Mouse (Mus musculus) hindbrain, embryonic 10.5 days (tissue): ENCODE data around the gene Syt16. TPM values are rescaled to one million over a fixed set of nuclear protein-coding genes. Genes with fewer than 3 reads are reported as not detected.

ENCODE experiments used
- DNase-seq: peaks from one replicate; pipeline ENCODE4 v3.0.0-alpha.2; 2017; ENCODE audit warnings: low spot score
- H3K27ac ChIP-seq: fragments of 300-500 bp; sonication (generic); 2 replicates; pipeline ENCODE4 v1.5.1; 2016; ENCODE audit warnings: mild to moderate bottlenecking, moderate library complexity
- H3K27me3 ChIP-seq: fragments of 300-500 bp; sonication (generic); 2 replicates; pipeline ENCODE4 v1.6.1; 2016; ENCODE audit warnings: mild to moderate bottlenecking; ENCODE audit not compliant: poor library complexity, insufficient read depth, severe bottlenecking
- H3K36me3 ChIP-seq: fragments of 300-500 bp; sonication (generic); 2 replicates; pipeline ENCODE4 v1.6.1; 2016; ENCODE audit warnings: mild to moderate bottlenecking, moderate library complexity
- H3K4me1 ChIP-seq: fragments of 300-500 bp; sonication (generic); replicated peaks from 2 replicates; pipeline ENCODE4 v1.6.1; 2016; ENCODE audit warnings: mild to moderate bottlenecking
- H3K4me3 ChIP-seq: fragments of 300-500 bp; sonication (generic); 2 replicates; pipeline ENCODE4 v1.5.1; 2016; ENCODE audit warnings: mild to moderate bottlenecking, moderate library complexity
- H3K9me3 ChIP-seq: fragments of 300-500 bp; sonication (generic); 2 replicates; pipeline ENCODE4 v1.6.1; 2016; ENCODE audit warnings: mild to moderate bottlenecking, moderate library complexity
- WGBS: fragments of 180-500 bp; shearing (Covaris S2); methylation state at CpG from one replicate; pipeline ENCODE4 v1.1.7; 2016; 5-methylcytosine and 5-hydroxymethylcytosine counted together
- polyA plus RNA-seq: library from polyadenylated mRNA; unstranded; fragments of >200 nt; fragmentation: Nextera tagmentation; extraction: Ambion mirVana; gene quantifications from 2 replicates; pipeline ENCODE4 v1.2.1, GENCODE M21; 2016

Syt16 gene
- polyA plus RNA-seq, 1 experiment from 2014 or later = 5.1 TPM

DNA sequence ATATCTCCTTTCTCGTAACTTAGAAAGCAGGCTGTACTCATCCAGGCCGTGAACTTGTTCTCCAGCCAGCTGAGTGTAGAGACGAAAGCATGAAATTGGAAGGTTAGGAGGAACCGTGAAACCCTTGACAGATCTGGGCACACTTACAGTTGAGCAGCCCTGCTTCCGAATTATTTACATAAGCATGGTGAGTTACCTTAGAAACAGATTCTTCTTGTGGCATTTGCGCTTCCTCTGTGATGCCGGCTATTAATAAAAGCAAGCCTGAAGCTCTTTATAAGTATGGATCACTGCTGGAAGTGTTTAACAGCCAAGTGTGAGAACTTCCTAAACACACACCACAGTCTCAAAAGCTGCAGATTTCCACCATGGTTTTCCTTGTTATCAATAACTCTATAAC is 144.7 kb downstream of the Syt16 start:
- no peaks in the 10 kb centered on the region for H3K27me3 ChIP-seq
- H3K36me3 ChIP-seq = no peaks in the 10 kb centered on the region
- 79% methylated on average over 7 of the region's 7 CpGs for WGBS
- peaks cover 7% of the 10 kb centered on the region; the same call in 1 of the 2 replicates for H3K4me1 ChIP-seq
- no peak overlapping the region for H3K4me3 ChIP-seq
- no peaks in the 10 kb centered on the region for H3K9me3 ChIP-seq
- H3K27ac ChIP-seq = no peak overlapping the region
- DNase-seq = no peak

DNA sequence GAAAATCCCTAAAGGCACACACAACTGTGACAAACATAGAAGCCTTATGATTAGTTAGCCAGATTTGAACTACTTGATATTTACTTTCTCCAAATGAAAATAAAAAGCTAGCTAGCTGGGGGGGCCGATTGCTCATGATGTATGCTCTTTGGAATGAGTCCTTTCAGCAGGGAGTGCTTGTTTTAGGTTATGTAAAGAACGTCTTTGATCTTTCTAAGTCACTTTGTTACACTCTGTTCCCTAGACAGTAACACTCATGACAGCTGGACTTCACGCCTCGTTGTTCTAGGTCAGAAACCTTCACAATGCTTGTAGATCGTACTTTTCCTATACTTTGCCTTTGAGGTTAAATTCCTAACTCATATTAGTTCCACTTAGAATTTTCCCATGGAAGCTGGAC is 146.9 kb downstream of the Syt16 start:
- no peak overlapping the region for H3K4me3 ChIP-seq
- 59% methylated on average over 5 of the region's 5 CpGs for WGBS
- DNase-seq = no peak
- no peaks in the 10 kb centered on the region for H3K36me3 ChIP-seq
- no peaks in the 10 kb centered on the region for H3K9me3 ChIP-seq
- peaks cover 7% of the 10 kb centered on the region; the same call in 1 of the 2 replicates for H3K4me1 ChIP-seq
- no peak overlapping the region for H3K27ac ChIP-seq
- H3K27me3 ChIP-seq = no peaks in the 10 kb centered on the region

DNA sequence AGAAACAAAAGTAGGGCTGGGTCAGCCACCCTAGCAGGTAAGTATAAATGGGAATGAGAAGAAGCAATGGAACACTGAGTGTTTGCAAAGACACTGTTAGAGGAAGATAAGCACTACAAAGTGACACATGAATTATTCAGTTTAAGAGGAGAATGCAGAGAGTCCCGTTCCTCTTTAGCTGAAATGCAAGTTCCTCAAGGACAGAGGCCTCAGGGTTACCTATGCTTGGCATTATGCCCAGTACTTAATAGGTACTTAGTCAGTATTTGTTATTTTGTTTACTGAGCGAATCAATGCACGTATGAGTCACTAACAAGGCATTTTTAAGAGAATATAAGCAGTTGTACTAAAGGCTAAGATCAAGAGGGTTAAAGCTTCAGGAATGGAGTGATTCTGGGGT is 163.3 kb downstream of the Syt16 start:
- Histone ChIP-seq H3K36me3 (no peaks in the 10 kb centered on the region), H3K27ac (no peak overlapping the region), H3K9me3 (no peaks in the 10 kb centered on the region), H3K27me3 (no peaks in the 10 kb centered on the region), H3K4me1 (no peaks in the 10 kb centered on the region), H3K4me3 (no peak overlapping the region)
- DNase-seq = no peak
- 84% methylated on average over 3 of the region's 3 CpGs for WGBS

DNA sequence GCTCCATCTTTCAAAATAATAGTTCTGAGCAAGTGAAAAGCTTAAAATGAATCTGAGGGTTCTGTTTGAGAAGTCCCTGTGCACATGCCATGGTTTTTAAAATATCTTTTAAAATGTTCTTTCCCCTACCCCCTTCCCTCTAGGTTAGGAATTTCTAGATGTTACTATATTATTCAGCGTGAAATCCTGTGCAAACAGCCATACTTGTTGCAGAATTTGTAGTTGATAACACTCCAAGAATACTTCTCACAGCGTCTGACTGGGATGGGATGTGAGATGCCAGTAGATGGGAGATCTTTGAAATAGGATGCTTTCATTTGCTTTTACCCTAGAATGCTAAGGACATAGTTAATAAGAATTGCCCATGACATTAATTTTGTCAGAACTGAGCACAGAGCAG is 165.6 kb downstream of the Syt16 start:
- Histone ChIP-seq H3K4me3 (no peak overlapping the region), H3K9me3 (no peaks in the 10 kb centered on the region), H3K4me1 (no peaks in the 10 kb centered on the region), H3K27ac (no peak overlapping the region), H3K36me3 (no peaks in the 10 kb centered on the region), H3K27me3 (no peaks in the 10 kb centered on the region)
- no peak for DNase-seq
- 87% methylated on average over 2 of the region's 2 CpGs for WGBS

DNA sequence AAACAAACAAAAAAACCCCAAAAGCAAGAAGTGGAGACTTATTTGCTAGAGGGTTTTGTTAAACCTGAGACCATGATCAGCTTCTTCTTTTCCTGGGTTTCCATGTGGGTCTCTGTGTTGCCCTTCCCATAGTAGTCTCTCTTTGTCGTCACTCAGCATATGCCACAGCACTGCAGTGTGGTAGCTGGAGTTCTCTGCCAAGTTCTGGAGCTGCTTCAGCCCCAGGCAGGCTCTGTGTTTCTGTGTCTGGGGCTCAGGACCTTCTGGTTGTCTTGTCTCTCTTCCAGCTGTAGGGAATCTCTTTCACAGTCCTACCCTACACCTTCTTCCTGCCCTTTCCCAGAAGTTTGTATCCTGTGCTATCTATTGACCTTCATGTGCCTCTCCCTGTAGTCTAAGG is 173.8 kb downstream of the Syt16 start:
- Histone ChIP-seq H3K27ac (no peak overlapping the region), H3K4me3 (no peak overlapping the region), H3K4me1 (peaks cover 12% of the 10 kb centered on the region), H3K36me3 (no peaks in the 10 kb centered on the region), H3K9me3 (no peaks in the 10 kb centered on the region), H3K27me3 (no peaks in the 10 kb centered on the region)
- 83% methylated on average over 1 of the region's 1 CpGs for WGBS
- DNase-seq = no peak

DNA sequence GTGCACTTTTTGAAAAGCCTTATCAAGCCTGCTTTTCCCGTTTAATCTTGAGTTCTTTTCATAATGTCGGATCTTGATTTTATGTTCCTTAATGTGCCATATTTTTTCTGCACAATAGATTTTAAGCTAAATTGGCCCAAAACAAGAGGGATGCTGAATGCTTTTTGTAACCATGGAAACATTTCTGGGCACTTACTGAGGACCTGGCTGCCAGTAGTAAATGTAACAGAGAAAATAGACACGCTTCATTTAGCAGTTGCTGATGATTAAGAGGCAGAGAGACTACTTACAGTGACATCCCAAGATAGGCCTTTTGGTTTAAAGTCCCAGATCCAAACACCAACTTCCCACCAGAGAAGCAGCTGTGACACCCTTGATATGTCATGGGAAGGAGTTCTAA is 176.4 kb downstream of the Syt16 start:
- 58% methylated on average over 3 of the region's 3 CpGs for WGBS
- no peak for DNase-seq
- H3K4me1 ChIP-seq = peaks cover 12% of the 10 kb centered on the region
- H3K4me3 ChIP-seq = no peak overlapping the region
- H3K27ac ChIP-seq = no peak overlapping the region
- no peaks in the 10 kb centered on the region for H3K36me3 ChIP-seq
- no peaks in the 10 kb centered on the region for H3K9me3 ChIP-seq
- no peaks in the 10 kb centered on the region for H3K27me3 ChIP-seq

DNA sequence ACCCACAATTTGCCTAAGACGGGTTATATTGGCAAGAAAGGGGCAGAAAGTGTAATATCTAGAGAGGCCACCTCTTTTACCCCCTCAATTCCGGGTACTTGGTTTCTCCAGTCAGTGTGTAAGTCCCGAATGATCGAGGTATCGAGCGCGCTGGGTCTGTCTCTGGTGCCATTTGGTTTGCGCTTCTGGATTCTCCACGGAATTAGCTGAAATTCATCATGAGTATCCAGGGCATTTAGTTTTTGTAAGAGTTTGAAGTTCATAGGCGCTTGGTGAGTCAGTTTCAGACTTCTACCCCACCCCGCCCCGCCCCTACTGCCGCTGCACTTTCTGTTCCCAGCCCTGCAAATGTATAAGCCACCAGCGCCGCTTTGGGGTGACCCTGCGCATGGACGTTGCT is 187.1 kb downstream of the Syt16 start:
- H3K9me3 ChIP-seq = no peaks in the 10 kb centered on the region
- H3K27ac ChIP-seq = no peak overlapping the region
- H3K27me3 ChIP-seq = no peaks in the 10 kb centered on the region
- 74% methylated on average over 17 of the region's 17 CpGs for WGBS
- no peaks in the 10 kb centered on the region for H3K36me3 ChIP-seq
- DNase-seq = no peak
- no peaks in the 10 kb centered on the region for H3K4me1 ChIP-seq
- H3K4me3 ChIP-seq = no peak overlapping the region

DNA sequence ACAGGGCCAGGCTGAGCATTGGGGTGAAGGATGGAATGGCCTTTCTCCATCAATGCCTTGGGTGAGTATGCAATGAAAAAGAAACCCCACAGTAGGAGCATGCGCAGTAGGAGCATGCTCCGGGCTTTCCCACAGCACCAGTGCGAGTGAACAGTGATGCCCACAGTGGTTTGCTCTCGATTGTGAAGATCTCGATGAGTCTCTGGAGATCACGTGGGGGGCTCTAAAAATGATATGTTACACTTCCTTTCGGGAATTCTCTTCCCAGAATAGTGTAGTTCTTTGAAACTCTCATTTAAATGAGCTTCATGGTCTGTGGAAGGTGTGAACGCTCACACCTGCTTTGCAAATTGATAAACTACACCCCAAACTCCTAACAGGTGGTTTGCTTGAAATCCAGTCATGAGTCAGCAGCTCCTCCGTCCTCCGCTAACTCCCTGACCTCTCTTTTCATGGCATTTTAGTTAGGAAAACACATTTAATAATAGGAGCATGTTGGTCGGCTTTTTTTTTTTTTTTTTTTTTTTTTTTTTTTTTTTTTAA is 190.9 kb downstream of the Syt16 start:
- Histone ChIP-seq H3K4me3 (no peak overlapping the region), H3K36me3 (no peaks in the 10 kb centered on the region), H3K9me3 (no peaks in the 10 kb centered on the region), H3K27me3 (no peaks in the 10 kb centered on the region), H3K4me1 (no peaks in the 10 kb centered on the region), H3K27ac (no peak overlapping the region)
- 87% methylated on average over 11 of the region's 11 CpGs for WGBS
- no peak for DNase-seq

DNA sequence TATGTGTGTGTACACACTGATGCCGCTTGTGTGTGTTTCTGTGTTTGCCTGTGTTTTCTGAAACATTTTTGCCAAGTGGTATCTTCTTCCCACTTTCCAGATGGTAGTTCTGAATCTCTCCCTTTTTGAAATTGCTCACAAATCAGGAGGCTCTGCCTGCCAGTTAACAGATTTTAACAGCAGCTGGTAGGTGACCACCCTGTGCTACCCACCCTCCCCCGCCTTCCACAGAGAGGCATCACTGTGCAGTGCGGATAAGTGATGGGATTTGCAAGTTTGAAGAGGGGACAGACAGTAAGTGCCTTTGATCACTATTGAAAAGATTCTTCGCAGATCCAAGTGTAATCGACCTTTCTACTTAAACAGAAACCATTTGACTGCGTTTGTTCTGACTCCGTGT is 191.4 kb downstream of the Syt16 start:
- DNase-seq = no peak
- 66% methylated on average over 7 of the region's 7 CpGs for WGBS
- Histone ChIP-seq H3K27ac (no peak overlapping the region), H3K9me3 (no peaks in the 10 kb centered on the region), H3K4me3 (no peak overlapping the region), H3K4me1 (no peaks in the 10 kb centered on the region), H3K36me3 (no peaks in the 10 kb centered on the region), H3K27me3 (no peaks in the 10 kb centered on the region)

DNA sequence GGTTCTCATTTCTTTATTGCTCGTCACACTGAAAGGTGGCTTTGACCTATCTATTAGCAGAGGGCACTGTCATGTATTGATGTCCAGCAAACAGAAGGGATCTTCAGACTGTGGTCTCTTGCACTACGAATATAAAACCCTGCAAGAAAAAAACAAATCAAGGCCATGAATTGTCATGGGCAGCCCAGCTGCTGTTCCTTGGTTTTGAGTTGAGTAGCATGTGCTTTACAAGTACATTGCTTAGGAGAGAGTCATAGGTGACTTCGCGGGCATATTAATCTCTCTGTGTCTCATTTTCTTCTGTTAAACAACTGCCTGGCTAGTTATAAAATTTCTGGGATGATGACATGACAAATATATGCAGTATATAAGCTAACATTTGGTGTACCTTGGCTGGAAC is 192.4 kb downstream of the Syt16 start:
- Histone ChIP-seq H3K27me3 (no peaks in the 10 kb centered on the region), H3K4me3 (no peak overlapping the region), H3K27ac (no peak overlapping the region), H3K9me3 (no peaks in the 10 kb centered on the region), H3K4me1 (no peaks in the 10 kb centered on the region), H3K36me3 (no peaks in the 10 kb centered on the region)
- WGBS = 78% methylated on average over 4 of the region's 4 CpGs
- DNase-seq = no peak

DNA sequence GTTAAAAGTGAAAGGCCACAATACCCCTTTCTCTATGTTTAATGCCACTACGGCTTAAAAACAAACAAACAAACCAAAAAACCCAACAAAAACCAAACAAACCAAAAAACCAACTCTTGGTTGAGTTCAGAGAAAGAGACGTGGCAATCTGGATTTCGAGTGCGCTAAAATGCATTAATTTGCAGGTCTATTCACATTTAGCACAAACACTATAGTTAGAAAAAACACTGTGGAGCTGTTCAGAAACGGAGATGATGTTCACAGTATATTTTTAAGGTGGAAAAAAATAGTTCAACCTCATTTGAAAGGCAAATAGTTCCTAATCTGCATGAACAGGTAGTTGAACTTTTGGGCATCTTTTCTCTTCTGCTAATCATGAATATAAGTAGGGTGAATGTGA is 192.8 kb downstream of the Syt16 start:
- 91% methylated on average over 5 of the region's 5 CpGs for WGBS
- Histone ChIP-seq H3K4me1 (no peaks in the 10 kb centered on the region), H3K27ac (no peak overlapping the region), H3K9me3 (no peaks in the 10 kb centered on the region), H3K36me3 (no peaks in the 10 kb centered on the region), H3K27me3 (no peaks in the 10 kb centered on the region), H3K4me3 (no peak overlapping the region)
- DNase-seq = no peak

DNA sequence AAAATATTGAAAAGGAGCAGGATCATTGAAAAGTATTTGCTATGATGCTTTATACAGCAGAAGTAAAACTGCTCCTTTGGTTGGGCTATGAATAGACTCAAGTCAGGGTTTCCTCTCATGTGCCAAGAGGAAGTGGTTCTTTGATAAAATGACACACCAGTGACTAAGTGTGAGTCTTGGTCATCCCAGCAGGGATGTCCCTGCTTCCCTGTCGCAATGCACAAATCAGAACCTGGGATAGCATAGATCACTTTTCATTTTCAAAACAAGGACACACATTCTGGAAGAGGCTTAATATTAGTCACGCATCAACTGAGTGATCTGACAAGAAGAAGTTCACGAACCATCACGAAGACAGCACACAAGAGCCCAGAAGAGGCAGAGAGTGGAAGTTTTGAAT is 195.1 kb downstream of the Syt16 start:
- H3K27ac ChIP-seq = no peak overlapping the region
- no peaks in the 10 kb centered on the region for H3K4me1 ChIP-seq
- WGBS = 91% methylated on average over 4 of the region's 4 CpGs
- H3K36me3 ChIP-seq = no peaks in the 10 kb centered on the region
- H3K9me3 ChIP-seq = no peaks in the 10 kb centered on the region
- no peak for DNase-seq
- H3K27me3 ChIP-seq = no peaks in the 10 kb centered on the region
- no peak overlapping the region for H3K4me3 ChIP-seq

DNA sequence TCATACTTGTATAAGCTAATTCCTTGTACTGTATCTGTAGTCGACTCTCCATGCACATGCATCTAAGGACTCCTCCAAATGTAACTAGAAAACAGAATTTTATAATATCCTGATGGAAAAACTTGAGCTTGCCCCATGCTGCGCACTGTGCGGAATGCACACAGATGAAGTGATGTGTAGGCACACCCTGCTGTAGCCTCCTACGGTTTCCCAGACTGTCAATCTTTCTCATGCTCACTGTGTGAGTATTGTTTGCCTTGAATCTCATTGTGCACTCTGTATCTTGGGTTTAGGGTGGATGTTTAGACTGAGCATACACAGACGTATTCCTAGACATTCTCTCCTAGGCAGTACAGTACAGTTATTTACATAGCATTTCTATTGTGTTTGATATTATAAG is 203.9 kb downstream of the Syt16 start:
- no peaks in the 10 kb centered on the region for H3K9me3 ChIP-seq
- H3K4me3 ChIP-seq = no peak overlapping the region
- no peaks in the 10 kb centered on the region for H3K36me3 ChIP-seq
- 79% methylated on average over 5 of the region's 5 CpGs for WGBS
- H3K27ac ChIP-seq = no peak overlapping the region
- H3K27me3 ChIP-seq = no peaks in the 10 kb centered on the region
- DNase-seq = no peak
- H3K4me1 ChIP-seq = no peaks in the 10 kb centered on the region

DNA sequence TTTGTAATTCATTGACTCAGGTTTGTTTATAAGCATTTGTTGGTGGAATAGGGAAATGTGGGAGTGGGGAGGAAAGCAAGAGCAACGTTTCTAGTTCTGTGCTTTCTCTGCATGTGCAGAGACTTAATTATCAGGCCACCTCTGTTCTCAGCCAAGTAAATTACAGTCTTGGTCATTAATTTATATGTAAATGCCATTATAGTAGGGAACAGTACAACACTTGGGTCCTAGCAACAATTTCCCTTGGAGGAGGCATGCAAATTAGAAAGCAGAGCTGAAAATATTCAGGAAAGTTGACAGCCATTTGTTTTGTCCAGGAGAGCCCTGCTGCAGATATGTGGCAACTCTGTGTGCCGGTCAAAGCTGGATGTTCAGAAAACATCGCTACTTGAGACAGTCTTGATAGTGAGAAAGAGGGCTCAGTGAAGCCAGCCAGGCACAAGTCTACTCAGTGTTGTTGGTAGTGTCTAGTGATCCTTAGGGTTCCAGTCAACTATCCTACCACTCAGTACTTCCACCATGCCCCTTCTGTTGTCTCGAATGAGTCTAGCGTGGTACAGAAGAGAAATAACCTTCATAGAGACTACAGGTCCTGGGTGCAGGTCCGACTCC is 205.1 kb downstream of the Syt16 start:
- no peaks in the 10 kb centered on the region for H3K27me3 ChIP-seq
- no peaks in the 10 kb centered on the region for H3K36me3 ChIP-seq
- no peak for DNase-seq
- no peaks in the 10 kb centered on the region for H3K9me3 ChIP-seq
- 89% methylated on average over 6 of the region's 6 CpGs for WGBS
- no peaks in the 10 kb centered on the region for H3K4me1 ChIP-seq
- no peak overlapping the region for H3K4me3 ChIP-seq
- H3K27ac ChIP-seq = no peak overlapping the region
